ENCODE assay signal across 10 mouse cellular contexts in genomic region chr16:21286099-21286498, GRCm38 (mm10).
A peak's percentile ranks its signal among the peaks of the same experiment; 100 is the strongest.
DNase-seq lines count a peak whose midpoint lies in the region; ATAC-seq lines count a peak whose summit lies in the region.
"Had no signal": no experiment of that assay in that cellular context is flagged by ENCODE, and none has a peak within 500 bp of the region (broad histone marks: within the 10 kb centered on the region; RNA-seq: fewer than 3 reads in every experiment).

No protein-coding gene starts in this region.

- no peak overlapping the region for H3K4me3 ChIP-seq in kidney, embryonic 14.5 days (ENCODE audit: low read length)
- H3K4me3 ChIP-seq in embryonic facial prominence, embryonic 15.5 days (replicated peaks) = no peak overlapping the region
- H3K4me3 ChIP-seq: neural tube, embryonic 15.5 days had no signal

- peaks cover 10% of the 10 kb centered on the region for H3K4me1 ChIP-seq in kidney, embryonic 14.5 days (ENCODE audit: control insufficient read depth, insufficient read depth, low read length)
- peaks cover 50% of the 10 kb centered on the region for H3K4me1 ChIP-seq in embryonic facial prominence, embryonic 15.5 days

- H3K36me3 ChIP-seq in kidney, embryonic 14.5 days (ENCODE audit: control insufficient read depth, insufficient read depth, low read length) = no peaks in the 10 kb centered on the region
- no peaks in the 10 kb centered on the region for H3K36me3 ChIP-seq in embryonic facial prominence, embryonic 15.5 days
- H3K36me3 ChIP-seq: neural tube, embryonic 15.5 days had no signal

- 49% methylated on average over 4 of the region's 4 CpGs for WGBS in kidney, embryonic 14.5 days
- 46% methylated on average over 4 of the region's 4 CpGs for WGBS in embryonic facial prominence, embryonic 15.5 days

- no peak overlapping the region for H3K27ac ChIP-seq in kidney, embryonic 14.5 days (ENCODE audit: low read depth, low read length)
- H3K27ac ChIP-seq in embryonic facial prominence, embryonic 15.5 days (replicated peaks) = peak overlapping the region; percentile 45; the same call in 1 of the 2 replicates
- H3K27ac ChIP-seq: neural tube, embryonic 15.5 days had no signal

- peaks cover 5% of the 10 kb centered on the region; the same call in 1 of the 2 replicates for H3K9me3 ChIP-seq in kidney, embryonic 14.5 days (ENCODE audit: control insufficient read depth, low read length)
- no peaks in the 10 kb centered on the region for H3K9me3 ChIP-seq in embryonic facial prominence, embryonic 15.5 days (replicated peaks)
- H3K9me3 ChIP-seq: neural tube, embryonic 15.5 days had no signal

- H3K4me2 ChIP-seq in kidney, embryonic 14.5 days (replicated peaks; ENCODE audit: low read depth, low read length) = no peak overlapping the region
- no peak overlapping the region for H3K4me2 ChIP-seq in embryonic facial prominence, embryonic 15.5 days (replicated peaks)
- H3K4me2 ChIP-seq: neural tube, embryonic 15.5 days had no signal

- no peak overlapping the region for H3K9ac ChIP-seq in kidney, embryonic 14.5 days (ENCODE audit: low read depth, low read length)
- no peak overlapping the region for H3K9ac ChIP-seq in embryonic facial prominence, embryonic 15.5 days
- H3K9ac ChIP-seq: neural tube, embryonic 15.5 days had no signal

- peaks cover 7% of the 10 kb centered on the region for H3K27me3 ChIP-seq in kidney, embryonic 14.5 days (ENCODE audit: control insufficient read depth, insufficient read depth, low read length)
- H3K27me3 ChIP-seq in embryonic facial prominence, embryonic 15.5 days = no peaks in the 10 kb centered on the region

- DNase-seq in kidney, postnatal 4 days = peak; percentile 62 to 69
- DNase-seq in adipocyte (ENCODE audit: low spot score) = peak; percentile 67
- no peak for DNase-seq in layer of hippocampus, postnatal 36 days
- no peak for DNase-seq in retina, postnatal 1 day
- no peak for DNase-seq in cerebellum, postnatal 4 days (ENCODE audit: low spot score in 2 of 2)

- ATAC-seq in kidney, embryonic 14.5 days (ENCODE audit: low FRiP score, low TSS enrichment) = no peak
- peak; percentile 25; the same call in 1 of the 2 replicates for ATAC-seq in embryonic facial prominence, embryonic 15.5 days (ENCODE audit: insufficient number of reproducible peaks, low FRiP score, low TSS enrichment, low read depth)
- ATAC-seq in megakaryocyte progenitor cell, adult 5-6 weeks (replicated peaks; ENCODE audit: poor library complexity) = peak; percentile 48
- ATAC-seq: inflammation-experienced regulatory T-cells, adult 6 months had no signal

Comparison
In these comparisons a context has a peak if more than half of its experiments do, and no peak if none do; other contexts are left out.
1. DNase-seq: peak in kidney, postnatal 4 days (2 of 2) and adipocyte (single experiment); none in layer of hippocampus, postnatal 36 days (0 of 2), retina, postnatal 1 day (single experiment) and cerebellum, postnatal 4 days (0 of 2).